Comparison of ENCODE assay signal across 11 mouse cellular contexts in genomic region chr7:63335146-63335545, GRCm38 (mm10).
A peak's percentile ranks its signal among the peaks of the same experiment; 100 is the strongest.
DNase-seq lines count a peak whose midpoint lies in the region; ATAC-seq and TF ChIP-seq lines count a peak whose summit lies in the region.
"Had no signal": no experiment of that assay in that cellular context is flagged by ENCODE, and none has a peak within 500 bp of the region (broad histone marks: within the 10 kb centered on the region; RNA-seq: fewer than 3 reads in every experiment).

No protein-coding gene starts in this region.

- no peak overlapping the region for H3K9ac ChIP-seq in midbrain, embryonic 11.5 days (ENCODE audit: low read length)
- no peak overlapping the region for H3K9ac ChIP-seq in midbrain, embryonic 13.5 days (replicated peaks)
- no peak overlapping the region for H3K9ac ChIP-seq in forebrain, embryonic 13.5 days
- no peak overlapping the region for H3K9ac ChIP-seq in limb, embryonic 14.5 days (ENCODE audit: low read depth, low read length, severe bottlenecking)
- H3K9ac ChIP-seq: embryonic facial prominence, embryonic 13.5 days; limb, embryonic 13.5 days; stomach, embryonic 15.5 days had no signal

- no peaks in the 10 kb centered on the region for H3K27me3 ChIP-seq in midbrain, embryonic 11.5 days (ENCODE audit: control insufficient read depth, insufficient read depth, low read length)
- H3K27me3 ChIP-seq in midbrain, embryonic 13.5 days = no peaks in the 10 kb centered on the region
- no peaks in the 10 kb centered on the region for H3K27me3 ChIP-seq in forebrain, embryonic 13.5 days
- H3K27me3 ChIP-seq in limb, embryonic 14.5 days (ENCODE audit: control insufficient read depth, insufficient read depth, low read length) = no peaks in the 10 kb centered on the region
- H3K27me3 ChIP-seq in thymus, adult 2 months (ENCODE audit: control insufficient read depth, insufficient read depth, low read length) = no peaks in the 10 kb centered on the region
- H3K27me3 ChIP-seq: embryonic facial prominence, embryonic 13.5 days; limb, embryonic 13.5 days; stomach, embryonic 15.5 days had no signal

- peak; percentile 64; the same call in 1 of the 2 replicates for ATAC-seq in midbrain, embryonic 11.5 days (ENCODE audit: low FRiP score)
- ATAC-seq in midbrain, embryonic 13.5 days = no peak; the same call in 1 of the 2 replicates
- ATAC-seq in forebrain, embryonic 13.5 days = peak; percentile 69; the same call in 1 of the 2 replicates
- ATAC-seq in limb, embryonic 14.5 days (ENCODE audit: low FRiP score, low read depth) = no peak

- H3K4me1 ChIP-seq in midbrain, embryonic 11.5 days (ENCODE audit: control insufficient read depth, insufficient read depth, low read length) = no peaks in the 10 kb centered on the region
- H3K4me1 ChIP-seq in midbrain, embryonic 13.5 days (replicated peaks) = no peaks in the 10 kb centered on the region
- no peaks in the 10 kb centered on the region for H3K4me1 ChIP-seq in forebrain, embryonic 13.5 days
- no peaks in the 10 kb centered on the region for H3K4me1 ChIP-seq in limb, embryonic 14.5 days (ENCODE audit: control insufficient read depth, insufficient read depth, low read length)
- H3K4me1 ChIP-seq in thymus, adult 2 months (replicated peaks; ENCODE audit: control insufficient read depth, insufficient read depth, low read length) = no peaks in the 10 kb centered on the region
- H3K4me1 ChIP-seq: embryonic facial prominence, embryonic 13.5 days; limb, embryonic 13.5 days; stomach, embryonic 15.5 days had no signal

- DNase-seq in midbrain, embryonic 11.5 days (ENCODE audit: low spot score, missing footprints) = no peak
- peak; percentile 1 for DNase-seq in c-Kit-positive CD71-positive TER-119-positive erythroid progenitor cells, embryonic 14.5 days (ENCODE audit: low spot score)
- peak; percentile 37 for DNase-seq in limb, embryonic 14.5 days (ENCODE audit: low spot score)
- no peak for DNase-seq in spleen, adult 18-20 months
- DNase-seq in gastrocnemius, postnatal 10 days = no peak
- DNase-seq in thymus, adult 2 months = no peak

- no peak for TF ChIP-seq CTCF in thymus, adult 2 months (IDR thresholded peaks at IDR 0.05; ENCODE audit: borderline replicate concordance, control insufficient read depth, extremely low read depth, insufficient read depth, low read length, poor library complexity)

- H3K4me3 ChIP-seq in midbrain, embryonic 11.5 days (ENCODE audit: low read depth, low read length) = no peak overlapping the region
- H3K4me3 ChIP-seq in midbrain, embryonic 13.5 days (replicated peaks) = no peak overlapping the region
- no peak overlapping the region for H3K4me3 ChIP-seq in forebrain, embryonic 13.5 days
- H3K4me3 ChIP-seq in limb, embryonic 14.5 days (replicated peaks; ENCODE audit: low read length) = no peak overlapping the region
- H3K4me3 ChIP-seq in thymus, adult 2 months (ENCODE audit: control insufficient read depth, insufficient read depth, low read length) = no peak overlapping the region
- H3K4me3 ChIP-seq: embryonic facial prominence, embryonic 13.5 days; limb, embryonic 13.5 days; stomach, embryonic 15.5 days had no signal

- H3K4me2 ChIP-seq in midbrain, embryonic 11.5 days = no peak overlapping the region
- H3K4me2 ChIP-seq in midbrain, embryonic 13.5 days (replicated peaks) = no peak overlapping the region
- no peak overlapping the region for H3K4me2 ChIP-seq in forebrain, embryonic 13.5 days
- no peak overlapping the region for H3K4me2 ChIP-seq in limb, embryonic 14.5 days (replicated peaks; ENCODE audit: low read depth, low read length, severe bottlenecking)
- H3K4me2 ChIP-seq: embryonic facial prominence, embryonic 13.5 days; limb, embryonic 13.5 days; stomach, embryonic 15.5 days had no signal

- no peaks in the 10 kb centered on the region for H3K9me3 ChIP-seq in midbrain, embryonic 11.5 days (ENCODE audit: control insufficient read depth, low read length)
- H3K9me3 ChIP-seq in midbrain, embryonic 13.5 days = no peaks in the 10 kb centered on the region
- no peaks in the 10 kb centered on the region for H3K9me3 ChIP-seq in forebrain, embryonic 13.5 days (replicated peaks)
- no peaks in the 10 kb centered on the region for H3K9me3 ChIP-seq in limb, embryonic 14.5 days (ENCODE audit: control insufficient read depth, low read length)
- H3K9me3 ChIP-seq: embryonic facial prominence, embryonic 13.5 days; limb, embryonic 13.5 days; stomach, embryonic 15.5 days had no signal

- 33% methylated on average over 1 of the region's 1 CpGs for WGBS in midbrain, embryonic 11.5 days
- WGBS in midbrain, embryonic 13.5 days = 42% methylated on average over 1 of the region's 1 CpGs
- WGBS in forebrain, embryonic 13.5 days = 22% methylated on average over 1 of the region's 1 CpGs
- WGBS in limb, embryonic 14.5 days = 32% methylated on average over 1 of the region's 1 CpGs
- WGBS in thymus, adult 2 months = 39% methylated on average over 1 of the region's 1 CpGs

- no peak for TF ChIP-seq POLR2A in limb, embryonic 14.5 days (IDR thresholded peaks at IDR 0.05; ENCODE audit: borderline replicate concordance, extremely low read depth, insufficient read depth, insufficient read length)
- TF ChIP-seq POLR2A in thymus, adult 2 months (IDR thresholded peaks at IDR 0.05; ENCODE audit: control insufficient read depth, extremely low read depth, insufficient read depth, low read length, poor library complexity) = no peak

- no peaks in the 10 kb centered on the region for H3K36me3 ChIP-seq in midbrain, embryonic 11.5 days (ENCODE audit: control insufficient read depth, insufficient read depth, low read length)
- no peaks in the 10 kb centered on the region for H3K36me3 ChIP-seq in midbrain, embryonic 13.5 days
- no peaks in the 10 kb centered on the region for H3K36me3 ChIP-seq in forebrain, embryonic 13.5 days (ENCODE audit: poor library complexity, severe bottlenecking)
- H3K36me3 ChIP-seq in limb, embryonic 14.5 days (ENCODE audit: control insufficient read depth, insufficient read depth, low read length) = no peaks in the 10 kb centered on the region
- no peaks in the 10 kb centered on the region for H3K36me3 ChIP-seq in thymus, adult 2 months (ENCODE audit: control insufficient read depth, insufficient read depth, low read length)
- H3K36me3 ChIP-seq: embryonic facial prominence, embryonic 13.5 days; limb, embryonic 13.5 days; stomach, embryonic 15.5 days had no signal

- no peak overlapping the region for H3K27ac ChIP-seq in midbrain, embryonic 11.5 days (ENCODE audit: low read depth, low read length)
- H3K27ac ChIP-seq in midbrain, embryonic 13.5 days = no peak overlapping the region
- no peak overlapping the region for H3K27ac ChIP-seq in forebrain, embryonic 13.5 days
- no peak overlapping the region for H3K27ac ChIP-seq in limb, embryonic 14.5 days (replicated peaks; ENCODE audit: low read depth, low read length)
- no peak overlapping the region for H3K27ac ChIP-seq in thymus, adult 2 months (ENCODE audit: control insufficient read depth, insufficient read depth, low read length)
- H3K27ac ChIP-seq: embryonic facial prominence, embryonic 13.5 days; limb, embryonic 13.5 days; stomach, embryonic 15.5 days had no signal

Comparison
In these comparisons a context has a peak if more than half of its experiments do, and no peak if none do; other contexts are left out.
1. ATAC-seq: peak in midbrain, embryonic 11.5 days (single experiment) and forebrain, embryonic 13.5 days (single experiment); none in midbrain, embryonic 13.5 days (single experiment) and limb, embryonic 14.5 days (single experiment).
2. DNase-seq: peak in c-Kit-positive CD71-positive TER-119-positive erythroid progenitor cells, embryonic 14.5 days (single experiment) and limb, embryonic 14.5 days (single experiment); none in midbrain, embryonic 11.5 days (single experiment), spleen, adult 18-20 months (0 of 2), gastrocnemius, postnatal 10 days (single experiment) and thymus, adult 2 months (single experiment).